In the genomic region with DNA sequence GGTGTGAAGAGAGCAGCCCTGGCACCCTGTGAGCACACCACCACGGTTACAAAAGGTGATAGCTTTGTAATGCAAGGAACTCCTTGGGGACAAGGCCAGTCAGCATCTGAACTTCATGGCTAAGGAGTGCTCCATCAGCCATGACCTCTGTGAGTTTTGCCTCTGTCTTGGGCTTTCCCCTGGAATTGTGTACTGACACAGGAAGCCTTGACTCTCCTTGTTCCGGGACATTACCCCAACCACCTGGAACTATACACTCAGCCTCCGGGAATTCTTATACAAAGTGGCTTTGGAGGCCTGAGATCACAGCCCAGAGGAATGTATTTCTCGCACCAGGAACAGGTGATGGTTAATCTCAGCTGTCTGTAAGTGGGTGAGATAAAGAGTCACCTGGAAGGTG, we compare ENCODE assay signal across 14 mouse cellular contexts.
"Had no signal": no experiment of that assay in that cellular context is flagged by ENCODE, and none has a peak within 500 bp of the region (broad histone marks: within the 10 kb centered on the region; RNA-seq: fewer than 3 reads in every experiment).

No protein-coding gene starts in this region.

- H3K36me3 ChIP-seq: limb, embryonic 12.5 days; liver, embryonic 13.5 days; midbrain, embryonic 10.5 days; midbrain, embryonic 15.5 days; neural tube, embryonic 12.5 days had no signal

- H3K4me2 ChIP-seq: limb, embryonic 12.5 days; liver, embryonic 13.5 days; midbrain, embryonic 15.5 days; neural tube, embryonic 12.5 days had no signal

- H3K27ac ChIP-seq: limb, embryonic 12.5 days; liver, embryonic 13.5 days; midbrain, embryonic 10.5 days; midbrain, embryonic 15.5 days; neural tube, embryonic 12.5 days; stomach, postnatal 0 days had no signal

- H3K27me3 ChIP-seq: limb, embryonic 12.5 days; liver, embryonic 13.5 days; midbrain, embryonic 15.5 days; neural tube, embryonic 12.5 days had no signal

- H3K4me3 ChIP-seq: limb, embryonic 12.5 days; liver, embryonic 13.5 days; midbrain, embryonic 10.5 days; midbrain, embryonic 15.5 days; neural tube, embryonic 12.5 days had no signal

- H3K4me1 ChIP-seq: liver, embryonic 13.5 days had no signal

- H3K9me3 ChIP-seq: limb, embryonic 12.5 days; liver, embryonic 13.5 days; midbrain, embryonic 10.5 days; midbrain, embryonic 15.5 days; neural tube, embryonic 12.5 days had no signal

- ATAC-seq: midbrain, embryonic 15.5 days had no signal

- DNase-seq: kidney, adult 2 months; kidney, postnatal 36 days; layer of hippocampus, adult 9-11 months; layer of hippocampus, postnatal 36 days; liver; liver, embryonic 13.5 days; lung, adult 18-20 months; lung, postnatal 4 days; thymus, postnatal 4 days had no signal

- H3K9ac ChIP-seq: limb, embryonic 12.5 days; liver, embryonic 13.5 days; midbrain, embryonic 15.5 days; neural tube, embryonic 12.5 days had no signal
